Mouse (Mus musculus) left cerebral cortex, adult 8-10 months (tissue): Measurements from ENCODE around the gene Acbd3. TPM values are rescaled to one million over a fixed set of nuclear protein-coding genes. Genes with fewer than 3 reads are reported as not detected.

Source experiments
- DNase-seq, 2 experiments: peaks; one replicate each; pipeline ENCODE4 v3.0.0; 2022; ENCODE audit warnings: low spot score in 2 of 2
- total RNA-seq, 4 experiments: library from RNA; stranded (reverse); gene quantifications; 2 replicates each; pipeline ENCODE4 v1.2.4; 2022

The Acbd3 gene
- total RNA-seq, 4 experiments from 2014 or later = 32.2 to 34.0 (median 33.1) TPM

- no peak for DNase-seq
Measured at GRCm38 (mm10) chr1:180782906-180783579, 57.2 kb downstream of the Acbd3 start.

GRCm38 (mm10) chr1:180783580-180783928 is 57.7 kb downstream of the Acbd3 start:
- DNase-seq = no peak

GRCm38 (mm10) chr1:180791821-180792480 is 66.1 kb downstream of the Acbd3 start:
- DNase-seq = no peak

GRCm38 (mm10) chr1:180792814-180793213 is 67.0 kb downstream of the Acbd3 start:
- DNase-seq = no peak

- no peak for DNase-seq
Measured at GRCm38 (mm10) chr1:180793445-180794117, 67.7 kb downstream of the Acbd3 start.

- no peak for DNase-seq
Measured at GRCm38 (mm10) chr1:180794170-180794569, 68.3 kb downstream of the Acbd3 start.

- no peak for DNase-seq
Measured at GRCm38 (mm10) chr1:180798660-180799059, 72.8 kb downstream of the Acbd3 start.

GRCm38 (mm10) chr1:180799253-180799652 is 73.4 kb downstream of the Acbd3 start:
- no peak for DNase-seq

GRCm38 (mm10) chr1:180800022-180800421 is 74.2 kb downstream of the Acbd3 start:
- DNase-seq = no peak

- DNase-seq = no peak
Measured at GRCm38 (mm10) chr1:180800814-180801213, 75.0 kb downstream of the Acbd3 start.

GRCm38 (mm10) chr1:180801466-180801994 is 75.7 kb downstream of the Acbd3 start:
- DNase-seq = no peak

Other genes with a start within 250 kb of the Acbd3 start
- gene Stum, start 242.5 kb upstream of the Acbd3 start, total RNA-seq = 100 to 1,000 TPM; 139 to 156 (median 147) TPM
- gene Parp1, start 157.1 kb upstream of the Acbd3 start, total RNA-seq = 10 to 100 TPM; 71.1 to 84.3 (median 79.6) TPM
- 1 to 10 TPM; 2.9 to 4.4 (median 4.0) TPM for gene Lin9, start 84.9 kb upstream of the Acbd3 start, total RNA-seq
- not detected for gene Mixl1, start 29.0 kb upstream of the Acbd3 start, total RNA-seq
- 100 to 1,000 TPM; 259 to 296 (median 268) TPM for gene H3f3a, start 87.9 kb downstream of the Acbd3 start, total RNA-seq
- gene Sde2, start 125.1 kb downstream of the Acbd3 start, total RNA-seq = 10 to 100 TPM; 18.7 to 23.4 (median 21.9) TPM
- 1 to 10 TPM in 1 of 4 experiments, under 1 TPM in 3; 0.20 to 1.2 (median 0.58) TPM for gene Lefty2, start 167.1 kb downstream of the Acbd3 start, total RNA-seq
- 10 to 100 TPM; 26.3 to 29.3 (median 28.5) TPM for gene Pycr2, start 178.2 kb downstream of the Acbd3 start, total RNA-seq
- gene Lefty1, start 209.0 kb downstream of the Acbd3 start, total RNA-seq = under 1 TPM; 0.22 to 0.70 (median 0.49) TPM
- gene Tmem63a, start 216.3 kb downstream of the Acbd3 start, total RNA-seq = 10 to 100 TPM; 26.8 to 31.9 (median 30.4) TPM